Mouse (Mus musculus) hindbrain, postnatal 0 days (tissue): ENCODE results near the gene Urb2. TPM values are rescaled to one million over a fixed set of nuclear protein-coding genes. Genes with fewer than 3 reads are reported as not detected.
A peak's percentile ranks its signal among the peaks of the same experiment; 100 is the strongest.

Experiments used
- ATAC-seq: fragments of 200-750 bp; cut with Nextera tagmentation; 2 replicates; pipeline ENCODE4 v1.8.0; 2017; ENCODE audit warnings: mild to moderate bottlenecking, moderate TSS enrichment, moderate library complexity
- DNase-seq: peaks from one replicate; pipeline ENCODE4 v3.0.0-alpha.2; 2015; ENCODE audit warnings: low spot score
- H3K27ac ChIP-seq: fragments of 300-500 bp; sonication (generic); 2 replicates; pipeline ENCODE4 v1.5.1; 2014; ENCODE audit warnings: mild to moderate bottlenecking
- H3K27me3 ChIP-seq: fragments of 300-500 bp; sonication (generic); 2 replicates; pipeline ENCODE4 v1.6.1; 2014; ENCODE audit warnings: low read length, mixed read lengths; ENCODE audit not compliant: insufficient read depth
- H3K36me3 ChIP-seq: fragments of 300-500 bp; sonication (generic); 2 replicates; pipeline ENCODE4 v1.6.1; 2014; ENCODE audit warnings: low read length, mixed read lengths; ENCODE audit not compliant: insufficient read depth
- H3K4me1 ChIP-seq: fragments of 300-500 bp; sonication (generic); 2 replicates; pipeline ENCODE4 v1.6.1; 2014; ENCODE audit warnings: antibody characterized with exemption, low read length, mixed read lengths; ENCODE audit not compliant: insufficient read depth
- H3K4me2 ChIP-seq: fragments of 300-500 bp; sonication (generic); 2 replicates; pipeline ENCODE4 v1.6.1; 2014; ENCODE audit warnings: low read depth, mild to moderate bottlenecking, low read length, moderate library complexity, mixed read lengths
- H3K4me3 ChIP-seq: fragments of 300-500 bp; sonication (generic); 2 replicates; pipeline ENCODE4 v1.5.1; 2014; ENCODE audit warnings: low read length
- H3K9ac ChIP-seq: fragments of 300-500 bp; sonication (generic); replicated peaks from 2 replicates; pipeline ENCODE4 v1.6.1; 2014; ENCODE audit warnings: mild to moderate bottlenecking, low read length, moderate library complexity, mixed read lengths
- H3K9me3 ChIP-seq: fragments of 300-500 bp; sonication (generic); 2 replicates; pipeline ENCODE4 v1.6.1; 2016; ENCODE audit warnings: low read length, mixed read lengths
- CTCF ChIP-seq: IDR thresholded peaks from 2 replicates; pipeline ENCODE4 v1.5.1; 2016; ENCODE audit warnings: antibody characterized with exemption, control low read depth, low read depth
- WGBS: fragments of 180-500 bp; shearing (Covaris S2); extraction: QIAGEN DNeasy Blood & Tissue Kit; methylation state at CpG from one replicate; pipeline ENCODE4 v1.1.7; 2014; 5-methylcytosine and 5-hydroxymethylcytosine counted together
- polyA plus RNA-seq: library from polyadenylated mRNA; unstranded; fragments of >200 nt; fragmentation: Nextera tagmentation; extraction: Ambion mirVana; gene quantifications from 2 replicates; pipeline ENCODE4 v1.2.1, GENCODE M21; 2015
- total RNA-seq: library from RNA; depleted of rRNA; stranded (reverse); fragments of >200 nt; gene quantifications from 2 replicates; pipeline ENCODE4 v1.2.3, GENCODE M21; 2014

The Urb2 gene
- total and polyA plus RNA-seq, 2 experiments from 2014 or later = 1.7 to 13.5 TPM

GRCm38 (mm10) chr8:124076416-124076815 is 55.1 kb downstream of the Urb2 start:
- TF ChIP-seq CTCF = no peak
- no peak overlapping the region for H3K27ac ChIP-seq
- no peaks in the 10 kb centered on the region for H3K36me3 ChIP-seq
- H3K27me3 ChIP-seq = no peaks in the 10 kb centered on the region
- 40% methylated on average over 3 of the region's 3 CpGs for WGBS
- H3K9me3 ChIP-seq = no peaks in the 10 kb centered on the region
- H3K4me2 ChIP-seq = no peak overlapping the region
- no peak for ATAC-seq
- H3K4me3 ChIP-seq = no peak overlapping the region
- DNase-seq = no peak
- H3K4me1 ChIP-seq = peaks cover under 1% of the 10 kb centered on the region; the same call in 1 of the 2 replicates
- H3K9ac ChIP-seq = no peak overlapping the region

GRCm38 (mm10) chr8:124077377-124077776 is 56.1 kb downstream of the Urb2 start:
- WGBS = 87% methylated on average over 8 of the region's 8 CpGs
- Histone ChIP-seq H3K27me3 (no peaks in the 10 kb centered on the region), H3K9me3 (no peaks in the 10 kb centered on the region), H3K4me2 (no peak overlapping the region), H3K9ac (no peak overlapping the region), H3K4me1 (no peaks in the 10 kb centered on the region), H3K4me3 (no peak overlapping the region), H3K27ac (no peak overlapping the region), H3K36me3 (no peaks in the 10 kb centered on the region)
- ATAC-seq (no peak), DNase-seq (no peak)
- no peak for TF ChIP-seq CTCF

- H3K4me1 ChIP-seq = no peaks in the 10 kb centered on the region
- no peak for TF ChIP-seq CTCF
- 76% methylated on average over 10 of the region's 10 CpGs for WGBS
- no peaks in the 10 kb centered on the region for H3K27me3 ChIP-seq
- no peaks in the 10 kb centered on the region for H3K9me3 ChIP-seq
- no peak for DNase-seq
- H3K27ac ChIP-seq = no peak overlapping the region
- H3K4me3 ChIP-seq = no peak overlapping the region
- H3K36me3 ChIP-seq = no peaks in the 10 kb centered on the region
- no peak for ATAC-seq
- no peak overlapping the region for H3K9ac ChIP-seq
- H3K4me2 ChIP-seq = no peak overlapping the region
These were observed 56.7 kb downstream of the Urb2 start for GRCm38 (mm10) chr8:124077998-124078397.

GRCm38 (mm10) chr8:124078969-124079368 is 57.7 kb downstream of the Urb2 start:
- no peaks in the 10 kb centered on the region for H3K4me1 ChIP-seq
- no peak for ATAC-seq
- no peak overlapping the region for H3K4me3 ChIP-seq
- H3K4me2 ChIP-seq = no peak overlapping the region
- no peak for DNase-seq
- H3K36me3 ChIP-seq = no peaks in the 10 kb centered on the region
- H3K27ac ChIP-seq = no peak overlapping the region
- 55% methylated on average over 7 of the region's 7 CpGs for WGBS
- no peak for TF ChIP-seq CTCF
- no peaks in the 10 kb centered on the region for H3K27me3 ChIP-seq
- H3K9me3 ChIP-seq = no peaks in the 10 kb centered on the region
- no peak overlapping the region for H3K9ac ChIP-seq

GRCm38 (mm10) chr8:124080467-124081326 is 59.4 kb downstream of the Urb2 start:
- TF ChIP-seq CTCF = no peak
- 77% methylated on average over 21 of the region's 21 CpGs for WGBS
- Histone ChIP-seq H3K36me3 (no peaks in the 10 kb centered on the region), H3K4me3 (no peak overlapping the region), H3K4me1 (no peaks in the 10 kb centered on the region), H3K27ac (no peak overlapping the region), H3K9ac (no peak overlapping the region), H3K27me3 (no peaks in the 10 kb centered on the region), H3K4me2 (no peak overlapping the region), H3K9me3 (no peaks in the 10 kb centered on the region)
- no peak for ATAC-seq
- DNase-seq = no peak

- no peaks in the 10 kb centered on the region for H3K27me3 ChIP-seq
- no peak overlapping the region for H3K27ac ChIP-seq
- no peak for DNase-seq
- 89% methylated on average over 8 of the region's 8 CpGs for WGBS
- no peak for ATAC-seq
- no peaks in the 10 kb centered on the region for H3K36me3 ChIP-seq
- H3K4me1 ChIP-seq = no peaks in the 10 kb centered on the region
- no peak overlapping the region for H3K9ac ChIP-seq
- H3K9me3 ChIP-seq = no peaks in the 10 kb centered on the region
- H3K4me3 ChIP-seq = no peak overlapping the region
- no peak overlapping the region for H3K4me2 ChIP-seq
- TF ChIP-seq CTCF = no peak
These were observed 61.3 kb downstream of the Urb2 start for GRCm38 (mm10) chr8:124082616-124083015.

- no peaks in the 10 kb centered on the region for H3K27me3 ChIP-seq
- 82% methylated on average over 7 of the region's 7 CpGs for WGBS
- no peak overlapping the region for H3K4me2 ChIP-seq
- no peak for DNase-seq
- no peak for ATAC-seq
- H3K4me1 ChIP-seq = no peaks in the 10 kb centered on the region
- no peaks in the 10 kb centered on the region for H3K9me3 ChIP-seq
- TF ChIP-seq CTCF = peak; percentile 31
- H3K4me3 ChIP-seq = no peak overlapping the region
- no peaks in the 10 kb centered on the region for H3K36me3 ChIP-seq
- H3K9ac ChIP-seq = no peak overlapping the region
- H3K27ac ChIP-seq = no peak overlapping the region
These were observed 62.3 kb downstream of the Urb2 start for GRCm38 (mm10) chr8:124083611-124084010.
